Mouse (Mus musculus): ENCODE measurements around the gene Nmnat3.

Gene Nmnat3

DNA sequence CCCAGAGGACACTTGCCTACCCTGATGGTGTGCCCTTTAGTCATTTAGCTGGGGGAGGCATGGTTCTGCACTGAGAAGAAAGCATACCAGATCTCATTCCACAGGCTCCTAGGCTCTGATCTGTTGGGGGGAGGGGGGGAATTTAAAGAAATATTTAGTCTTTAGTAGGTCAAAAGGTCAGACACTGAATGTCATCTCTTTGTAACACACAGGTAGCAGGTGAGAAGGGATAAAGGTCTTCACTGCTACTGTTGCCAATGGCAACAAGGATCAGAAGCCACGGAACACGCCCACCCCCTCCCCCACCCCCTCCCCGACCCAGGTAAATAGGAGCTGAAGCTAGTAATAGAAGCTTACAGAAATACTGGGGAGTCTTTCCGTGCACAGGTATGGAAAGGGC is 136.5 kb downstream of the Nmnat3 start:
- TF ChIP-seq CTCF (conservative IDR thresholded peaks at IDR 0.05; ENCODE audit: low read length) (no peak), POU5F1 (IDR thresholded peaks at IDR 0.05; ENCODE audit: borderline replicate concordance, low read length) (no peak), NANOG (IDR thresholded peaks at IDR 0.05; ENCODE audit: borderline replicate concordance, low read length) (no peak)
- no peaks in the 10 kb centered on the region for H3K9me3 ChIP-seq (ENCODE audit: low read length)

GRCm38 (mm10) chr9:98424291-98424690 is 137.1 kb downstream of the Nmnat3 start:
- H3K27me3 ChIP-seq (ENCODE audit: insufficient read depth, low read length) = peaks cover 58% of the 10 kb centered on the region
- H3K36me3 ChIP-seq (ENCODE audit: insufficient read depth, low read length) = no peaks in the 10 kb centered on the region
- H3K4me3 ChIP-seq (replicated peaks; ENCODE audit: low read length) = peak overlapping the region; percentile 74
- H3K4me1 ChIP-seq (replicated peaks; ENCODE audit: low read depth, low read length) = peaks cover 71% of the 10 kb centered on the region
- TF ChIP-seq CTCF (conservative IDR thresholded peaks at IDR 0.05; ENCODE audit: low read length) (no peak), POU5F1 (IDR thresholded peaks at IDR 0.05; ENCODE audit: borderline replicate concordance, low read length) (no peak), NANOG (IDR thresholded peaks at IDR 0.05; ENCODE audit: borderline replicate concordance, low read length) (no peak)
- peaks cover under 1% of the 10 kb centered on the region; the same call in 1 of the 2 replicates for H3K9me3 ChIP-seq (ENCODE audit: low read length)

More for the DNA sequence above, 136.5 kb downstream of the Nmnat3 start:
- Histone ChIP-seq H3K27me3 (ENCODE audit: insufficient read depth, low read length) (peaks cover 63% of the 10 kb centered on the region), H3K4me3 (replicated peaks; ENCODE audit: low read length) (no peak overlapping the region), H3K36me3 (ENCODE audit: insufficient read depth, low read length) (no peaks in the 10 kb centered on the region), H3K4me1 (replicated peaks; ENCODE audit: low read depth, low read length) (peaks cover 65% of the 10 kb centered on the region)

DNA sequence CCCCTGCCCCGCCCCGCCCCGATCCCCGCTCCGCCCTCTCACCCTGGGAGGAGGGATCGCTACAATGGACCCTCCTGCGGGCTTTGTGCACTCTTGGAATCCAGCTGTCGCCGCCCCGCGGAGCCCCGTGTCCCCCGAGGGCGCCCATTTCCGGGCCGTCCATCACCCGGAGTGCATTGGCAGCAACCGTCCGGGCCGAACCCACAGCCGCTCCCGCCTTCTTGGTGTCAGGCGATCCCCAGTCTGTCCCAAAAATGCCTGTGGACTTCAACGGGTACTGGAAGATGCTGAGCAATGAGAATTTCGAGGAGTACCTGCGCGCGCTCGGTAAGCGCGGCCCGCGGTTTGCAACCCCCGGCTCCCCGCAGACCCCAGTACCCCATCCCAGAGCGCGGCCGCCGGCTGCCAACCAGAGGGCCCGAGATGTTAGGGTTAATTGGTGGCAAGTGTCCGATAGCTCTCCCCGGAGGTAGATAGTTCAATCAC is 137.5 kb downstream of the Nmnat3 start:
- Histone ChIP-seq H3K4me1 (replicated peaks; ENCODE audit: low read depth, low read length) (peaks cover 76% of the 10 kb centered on the region), H3K27me3 (ENCODE audit: insufficient read depth, low read length) (peaks cover 62% of the 10 kb centered on the region), H3K4me3 (replicated peaks; ENCODE audit: low read length) (peak overlapping the region; percentile 74), H3K36me3 (ENCODE audit: insufficient read depth, low read length) (no peaks in the 10 kb centered on the region), H3K9me3 (ENCODE audit: low read length) (peaks cover 5% of the 10 kb centered on the region)
- TF ChIP-seq POU5F1 (IDR thresholded peaks at IDR 0.05; ENCODE audit: borderline replicate concordance, low read length) (no peak), NANOG (IDR thresholded peaks at IDR 0.05; ENCODE audit: borderline replicate concordance, low read length) (no peak), CTCF (conservative IDR thresholded peaks at IDR 0.05; ENCODE audit: low read length) (no peak)

GRCm38 (mm10) chr9:98425351-98425880 is 138.2 kb downstream of the Nmnat3 start:
- Histone ChIP-seq H3K4me1 (replicated peaks; ENCODE audit: low read depth, low read length) (peaks cover 80% of the 10 kb centered on the region), H3K4me3 (replicated peaks; ENCODE audit: low read length) (peak overlapping the region; percentile 74), H3K27me3 (ENCODE audit: insufficient read depth, low read length) (peaks cover 63% of the 10 kb centered on the region), H3K9me3 (ENCODE audit: low read length) (peaks cover 6% of the 10 kb centered on the region), H3K36me3 (ENCODE audit: insufficient read depth, low read length) (no peaks in the 10 kb centered on the region)
- no peak for TF ChIP-seq POU5F1 (IDR thresholded peaks at IDR 0.05; ENCODE audit: borderline replicate concordance, low read length)

DNA sequence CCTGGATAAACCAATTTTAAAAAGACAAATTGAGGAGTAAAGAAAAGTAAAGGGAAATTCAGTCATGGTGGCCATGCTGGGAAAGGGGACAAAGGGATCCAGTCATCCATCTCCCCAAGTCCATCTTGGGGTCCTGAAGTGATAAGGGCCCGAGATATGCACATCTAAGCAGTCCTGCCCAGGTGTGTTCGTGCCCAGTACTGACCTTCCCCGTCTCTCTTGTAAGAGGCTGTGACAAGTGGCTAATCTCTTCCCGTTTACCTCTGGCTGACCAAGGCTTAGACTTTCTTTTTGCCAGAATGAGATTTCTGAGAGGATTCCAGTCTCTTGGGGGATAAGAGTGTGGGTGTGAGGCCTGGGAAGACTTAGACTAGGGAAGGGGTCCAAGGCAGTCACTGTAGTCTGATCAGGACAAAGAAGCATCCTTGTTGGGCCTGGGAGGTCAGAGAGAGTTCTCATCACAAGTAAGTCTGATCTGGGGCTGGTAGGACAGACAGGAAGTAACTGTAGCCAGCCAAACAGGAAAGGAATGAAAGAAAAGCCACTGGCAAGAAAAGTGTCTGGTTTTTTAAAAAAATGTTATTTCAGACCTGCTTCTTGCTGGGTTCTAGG is 140.8 kb downstream of the Nmnat3 start:
- no peak for TF ChIP-seq CTCF (conservative IDR thresholded peaks at IDR 0.05; ENCODE audit: low read length)
- no peak for TF ChIP-seq NANOG (IDR thresholded peaks at IDR 0.05; ENCODE audit: borderline replicate concordance, low read length)
- no peak for TF ChIP-seq POU5F1 (IDR thresholded peaks at IDR 0.05; ENCODE audit: borderline replicate concordance, low read length)
- peaks cover 61% of the 10 kb centered on the region for H3K27me3 ChIP-seq (ENCODE audit: insufficient read depth, low read length)
- no peaks in the 10 kb centered on the region for H3K36me3 ChIP-seq (ENCODE audit: insufficient read depth, low read length)
- H3K9me3 ChIP-seq (ENCODE audit: low read length) = peaks cover 6% of the 10 kb centered on the region
- no peak overlapping the region for H3K4me3 ChIP-seq (replicated peaks; ENCODE audit: low read length)
- peaks cover 75% of the 10 kb centered on the region for H3K4me1 ChIP-seq (replicated peaks; ENCODE audit: low read depth, low read length)

DNA sequence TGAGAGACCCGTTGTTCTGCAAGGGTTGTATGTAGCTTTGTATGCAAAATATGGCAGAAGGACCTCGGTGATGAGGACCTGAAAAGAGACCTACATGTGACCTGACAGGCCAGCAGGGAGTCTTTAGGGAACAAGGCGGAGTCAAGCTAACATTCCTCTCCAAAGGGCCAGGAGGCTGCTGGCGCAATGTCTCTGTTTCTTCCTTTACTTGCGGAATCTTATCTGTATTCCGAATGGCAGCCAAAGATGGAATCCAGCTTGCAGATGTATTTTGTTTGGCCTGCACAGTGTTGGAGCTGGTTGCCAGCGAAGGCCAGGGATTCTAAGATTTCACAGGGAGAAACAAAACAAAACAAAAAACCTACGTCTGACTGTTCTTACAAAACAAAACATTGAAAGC is 141.5 kb downstream of the Nmnat3 start:
- TF ChIP-seq NANOG (IDR thresholded peaks at IDR 0.05; ENCODE audit: borderline replicate concordance, low read length) (no peak), POU5F1 (IDR thresholded peaks at IDR 0.05; ENCODE audit: borderline replicate concordance, low read length) (no peak), CTCF (conservative IDR thresholded peaks at IDR 0.05; ENCODE audit: low read length) (no peak)
- peaks cover 76% of the 10 kb centered on the region for H3K4me1 ChIP-seq (replicated peaks; ENCODE audit: low read depth, low read length)

DNA sequence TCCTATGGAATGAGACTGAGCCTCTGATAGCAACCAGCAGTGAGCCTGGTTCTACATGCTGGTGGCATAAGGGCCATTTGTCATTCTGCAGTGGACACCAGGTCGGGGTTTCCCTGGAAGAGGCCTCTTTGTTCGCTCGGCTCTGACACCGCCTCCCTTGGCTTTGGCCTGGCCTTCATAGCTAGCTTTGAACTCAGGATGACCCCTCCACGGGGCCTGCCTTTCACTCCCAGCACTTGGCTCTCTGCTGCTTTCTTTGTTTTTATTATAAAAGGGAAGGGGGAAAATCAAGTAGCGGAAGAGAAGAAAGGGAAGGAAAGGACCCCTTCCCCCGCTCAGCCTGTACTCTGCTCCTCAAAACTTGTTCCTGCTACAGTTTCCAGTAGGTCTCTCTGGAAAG is 142.6 kb downstream of the Nmnat3 start:
- Histone ChIP-seq H3K4me3 (replicated peaks; ENCODE audit: low read length) (no peak overlapping the region), H3K4me1 (replicated peaks; ENCODE audit: low read depth, low read length) (peaks cover 81% of the 10 kb centered on the region), H3K36me3 (ENCODE audit: insufficient read depth, low read length) (no peaks in the 10 kb centered on the region), H3K27me3 (ENCODE audit: insufficient read depth, low read length) (peaks cover 62% of the 10 kb centered on the region), H3K9me3 (ENCODE audit: low read length) (peaks cover 6% of the 10 kb centered on the region)
- TF ChIP-seq POU5F1 (IDR thresholded peaks at IDR 0.05; ENCODE audit: borderline replicate concordance, low read length) (no peak), CTCF (conservative IDR thresholded peaks at IDR 0.05; ENCODE audit: low read length) (no peak), NANOG (IDR thresholded peaks at IDR 0.05; ENCODE audit: borderline replicate concordance, low read length) (no peak)

More for the DNA sequence above, 141.5 kb downstream of the Nmnat3 start:
- Histone ChIP-seq H3K36me3 (ENCODE audit: insufficient read depth, low read length) (no peaks in the 10 kb centered on the region), H3K27me3 (ENCODE audit: insufficient read depth, low read length) (peaks cover 58% of the 10 kb centered on the region), H3K9me3 (ENCODE audit: low read length) (peaks cover 6% of the 10 kb centered on the region), H3K4me3 (replicated peaks; ENCODE audit: low read length) (no peak overlapping the region)

GRCm38 (mm10) chr9:98430528-98430927 is 143.3 kb downstream of the Nmnat3 start:
- no peak for TF ChIP-seq CTCF (conservative IDR thresholded peaks at IDR 0.05; ENCODE audit: low read length)
- TF ChIP-seq POU5F1 (IDR thresholded peaks at IDR 0.05; ENCODE audit: borderline replicate concordance, low read length) = no peak
- no peak for TF ChIP-seq NANOG (IDR thresholded peaks at IDR 0.05; ENCODE audit: borderline replicate concordance, low read length)
- Histone ChIP-seq H3K27me3 (ENCODE audit: insufficient read depth, low read length) (peaks cover 59% of the 10 kb centered on the region), H3K4me1 (replicated peaks; ENCODE audit: low read depth, low read length) (peaks cover 76% of the 10 kb centered on the region), H3K9me3 (ENCODE audit: low read length) (peaks cover 6% of the 10 kb centered on the region), H3K36me3 (ENCODE audit: insufficient read depth, low read length) (no peaks in the 10 kb centered on the region), H3K4me3 (replicated peaks; ENCODE audit: low read length) (no peak overlapping the region)

Measured in E14TG2a.4 (cell line).